Mouse (Mus musculus) kidney, postnatal 10 days (tissue): ENCODE results near the gene Zfp507.

ENCODE experiments used
- DNase-seq: peaks from one replicate; pipeline ENCODE4 v3.0.0; 2021; ENCODE audit warnings: mixed read lengths

The Zfp507 gene

DNA sequence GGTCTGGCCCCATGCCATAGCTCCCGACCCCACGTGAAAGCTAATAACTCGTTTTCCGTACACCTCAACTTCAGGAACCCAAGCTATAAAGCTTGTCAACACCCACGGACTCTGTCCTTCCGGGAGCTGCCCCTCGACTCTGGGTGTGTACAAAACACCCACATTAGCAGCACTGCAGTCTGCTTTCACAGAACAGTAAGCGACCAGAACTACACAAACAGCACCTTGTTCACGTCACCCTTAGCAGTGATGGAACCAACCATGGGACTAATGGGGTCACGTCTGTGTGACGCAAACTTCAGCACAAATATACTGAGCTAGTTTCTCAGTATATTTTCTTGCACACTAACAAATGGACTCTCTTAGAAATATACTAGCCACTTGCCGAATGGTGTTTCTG, 28.7 kb downstream of the Zfp507 start:
- DNase-seq, result no peak

DNA sequence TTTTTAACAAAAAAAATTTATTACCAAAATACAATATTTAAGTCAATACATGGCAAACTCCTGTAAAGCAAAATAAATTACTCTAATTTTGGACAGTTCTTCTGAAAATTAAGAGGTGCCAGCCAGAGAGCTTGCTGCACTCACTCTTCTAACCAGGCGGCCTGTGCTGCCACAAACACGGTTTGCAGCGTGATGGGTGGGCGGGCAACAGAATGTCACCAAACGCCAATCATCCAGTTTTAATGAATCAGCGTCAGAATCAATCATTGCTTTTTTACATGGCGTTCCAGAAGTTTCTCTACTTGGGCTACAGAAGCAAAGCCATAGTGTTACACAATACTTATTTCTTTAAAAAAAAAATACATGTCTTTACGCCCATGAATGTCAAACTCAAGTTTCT, 30.5 kb downstream of the Zfp507 start:
- DNase-seq, result no peak

GRCm38 (mm10) chr7:35771106-35771505, 31.7 kb downstream of the Zfp507 start:
- no peak for DNase-seq

- DNase-seq, result no peak
Observed at GRCm38 (mm10) chr7:35770122-35770521, 32.7 kb downstream of the Zfp507 start.

DNA sequence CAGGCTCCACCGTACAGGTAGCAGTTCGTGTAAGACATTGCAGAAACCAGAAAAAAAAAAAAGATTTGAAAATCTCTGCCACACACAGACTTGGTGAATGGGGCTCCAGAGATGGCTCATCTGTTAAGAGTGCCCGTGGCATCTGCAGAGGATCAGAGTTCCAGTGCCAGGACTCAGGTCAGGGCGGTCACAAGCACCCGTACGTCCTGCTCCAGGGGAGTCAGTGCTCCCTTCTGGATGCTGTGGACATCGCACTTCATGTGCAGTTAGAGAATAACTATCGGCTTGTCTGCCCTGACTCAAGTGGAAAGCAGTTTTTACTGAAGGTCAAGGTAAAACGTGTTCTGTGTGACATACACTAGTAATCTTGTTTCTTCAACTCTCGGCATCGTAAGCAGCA, 38.3 kb downstream of the Zfp507 start:
- DNase-seq, result no peak

DNA sequence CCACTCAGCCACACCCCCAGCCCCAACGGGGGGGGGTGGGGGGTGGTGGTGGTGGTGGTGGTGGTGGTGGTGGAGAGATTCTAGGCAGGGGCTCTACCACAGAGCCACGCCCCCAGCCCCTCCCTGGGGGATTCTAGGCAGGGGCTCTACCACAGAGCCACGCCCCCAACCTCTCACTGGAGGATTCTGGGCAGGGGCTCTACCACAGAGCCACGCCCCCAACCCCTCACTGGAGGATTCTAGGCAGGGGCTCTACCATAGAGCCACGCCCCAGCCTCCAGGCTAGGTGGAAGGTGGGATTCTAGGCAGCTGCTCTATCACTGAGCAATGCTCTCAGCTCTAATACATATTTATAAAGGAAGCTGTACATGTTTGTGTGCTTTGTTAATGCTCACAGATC, 41.0 kb downstream of the Zfp507 start:
- no peak for DNase-seq

- peak; percentile 21 for DNase-seq
Observed at GRCm38 (mm10) chr7:35759602-35760001, 43.2 kb downstream of the Zfp507 start.

GRCm38 (mm10) chr7:35756510-35757440, 46.0 kb downstream of the Zfp507 start:
- DNase-seq, result no peak

- no peak for DNase-seq
Observed at GRCm38 (mm10) chr7:35754886-35755168, 48.0 kb downstream of the Zfp507 start.

GRCm38 (mm10) chr7:35754033-35754885, 48.5 kb downstream of the Zfp507 start, which contains the start of gene Dpy19l3:
Gene Dpy19l3, minus strand, starts transcription at chr7:35754454.
- DNase-seq, result peak; percentile 93

- peak; percentile 19 for DNase-seq
Observed at GRCm38 (mm10) chr7:35753319-35754032, 49.3 kb downstream of the Zfp507 start.

DNA sequence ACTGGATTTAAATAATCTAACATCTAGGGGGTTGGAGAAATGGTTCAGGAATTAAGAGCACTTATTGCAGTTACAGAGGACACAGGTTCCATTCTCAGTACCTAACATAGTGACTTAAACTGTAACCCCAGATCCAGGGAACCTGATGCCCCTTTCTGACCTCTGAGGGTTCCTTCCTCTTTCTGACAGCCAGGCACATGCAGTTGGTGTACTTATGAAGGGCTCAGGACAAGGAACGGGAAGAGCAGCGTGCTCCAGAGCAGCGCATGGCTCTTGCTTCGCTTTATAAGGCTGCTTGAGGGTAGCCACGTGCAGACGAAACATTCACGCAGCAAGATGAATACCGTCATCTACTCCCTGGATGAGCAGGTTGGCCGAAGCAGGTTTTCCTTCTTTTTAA, 51.9 kb downstream of the Zfp507 start:
- no peak for DNase-seq

DNA sequence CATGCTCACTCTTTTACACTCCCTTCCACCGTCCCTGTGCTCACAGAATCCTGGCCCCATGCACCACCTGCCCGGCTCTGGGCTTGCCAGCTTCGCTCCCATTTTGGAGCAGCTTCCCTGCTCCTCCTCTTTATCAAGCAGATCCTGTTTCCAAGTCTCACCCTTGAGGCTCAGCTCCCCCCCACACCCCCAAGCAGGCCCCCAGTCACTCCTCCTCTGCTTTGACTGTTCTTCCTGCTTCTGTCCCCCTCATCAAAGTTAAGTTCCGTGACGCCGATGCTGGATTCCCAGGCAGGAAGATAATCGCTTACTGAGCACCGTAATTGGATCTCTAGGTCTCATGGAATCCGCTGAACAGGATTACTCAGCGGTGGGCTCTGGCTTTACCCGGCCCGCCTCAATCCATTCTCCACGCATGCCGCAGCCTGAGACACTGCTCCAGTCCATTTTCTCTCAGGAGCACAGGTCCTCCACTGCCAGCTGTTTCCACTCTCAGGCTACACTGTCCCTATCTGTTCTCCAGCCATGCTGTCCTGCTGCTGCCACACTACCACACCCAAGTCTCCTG, 55.3 kb downstream of the Zfp507 start:
- no peak for DNase-seq

GRCm38 (mm10) chr7:35746686-35747396, 56.0 kb downstream of the Zfp507 start:
- DNase-seq, result no peak

DNA sequence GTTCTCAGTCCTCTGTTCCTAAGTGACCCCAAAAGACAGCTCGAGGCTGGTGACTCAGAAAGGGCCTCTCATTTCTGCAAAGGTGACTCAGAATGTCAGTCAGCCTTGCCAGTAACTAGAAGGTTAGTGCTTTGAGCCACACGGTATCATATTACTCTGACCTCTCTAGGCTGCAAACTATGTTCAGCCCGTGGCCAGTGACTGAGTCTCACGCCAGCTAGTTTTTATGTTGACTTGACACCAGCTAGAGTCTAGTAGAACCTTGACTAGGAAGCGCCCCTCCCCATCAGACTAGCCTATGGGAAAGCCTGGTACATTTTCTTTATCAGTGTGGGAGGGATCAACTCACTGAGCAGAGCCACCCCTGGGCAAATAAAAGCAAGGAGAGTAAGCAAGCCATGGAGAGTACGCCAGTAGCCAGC, 57.5 kb downstream of the Zfp507 start:
- DNase-seq, result no peak

- no peak for DNase-seq
Observed at GRCm38 (mm10) chr7:35744771-35745170, 58.0 kb downstream of the Zfp507 start.

- DNase-seq, result no peak
Observed at GRCm38 (mm10) chr7:35742310-35742709, 60.5 kb downstream of the Zfp507 start.

GRCm38 (mm10) chr7:35741858-35742257, 60.9 kb downstream of the Zfp507 start:
- no peak for DNase-seq

DNA sequence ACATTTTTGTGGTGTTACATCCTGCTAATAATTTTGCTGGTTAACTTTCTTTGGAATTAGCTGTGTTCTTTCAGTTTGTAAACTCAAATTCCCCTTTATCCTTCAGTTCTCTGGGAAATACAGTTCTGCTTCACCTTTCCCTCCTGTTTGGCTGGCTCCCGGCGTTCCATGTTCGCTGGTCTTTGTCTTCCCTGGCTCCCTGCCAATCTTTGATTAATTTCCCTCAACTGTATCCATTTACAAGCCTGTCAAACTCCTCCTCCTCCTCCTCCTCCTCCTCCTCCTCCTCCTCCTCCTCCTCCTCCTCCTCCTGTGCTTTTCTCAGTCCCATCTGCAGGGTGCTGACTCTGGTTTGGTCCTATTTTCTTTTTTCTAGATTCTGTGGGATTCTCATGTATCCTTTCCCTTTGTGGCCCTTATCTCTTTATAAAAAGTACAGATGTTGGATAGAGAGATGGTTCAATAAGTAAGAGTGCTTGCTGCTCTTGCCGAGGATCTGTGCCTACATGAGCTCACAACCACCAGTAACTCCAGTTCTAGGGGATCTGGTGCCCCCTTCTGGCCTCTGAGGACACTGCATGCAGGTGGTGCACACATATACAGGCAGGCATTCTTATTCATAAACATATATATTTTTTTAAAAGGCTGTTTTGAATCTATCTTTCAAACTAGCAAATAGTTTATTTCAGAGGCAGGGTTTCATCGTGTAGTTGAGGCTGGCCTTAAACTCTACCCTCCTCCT, 62.1 kb downstream of the Zfp507 start:
- peak; percentile 74 for DNase-seq

DNA sequence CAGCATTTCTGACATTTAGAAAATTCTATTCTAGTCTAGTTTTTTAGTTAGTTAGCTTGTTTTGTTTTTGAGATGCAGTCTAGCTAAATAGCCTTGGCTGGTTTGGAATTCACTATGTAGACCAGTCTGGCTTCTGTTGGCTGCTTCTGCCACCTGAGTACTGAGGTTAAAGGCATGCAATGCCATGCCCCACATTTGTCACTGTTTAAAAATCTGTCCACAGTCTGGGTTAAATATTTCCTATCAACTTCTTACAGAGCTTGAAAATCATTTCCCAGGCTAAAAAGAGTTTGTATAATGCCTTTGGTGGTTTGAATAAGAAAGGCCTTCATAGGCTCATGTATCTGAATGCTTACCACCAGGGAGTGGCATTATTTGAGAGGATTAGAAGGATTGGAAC, 63.9 kb downstream of the Zfp507 start:
- DNase-seq, result no peak

GRCm38 (mm10) chr7:35733313-35734050, 69.3 kb downstream of the Zfp507 start:
- peak; percentile 32 for DNase-seq
